Comparison of ENCODE assay signal across 9 mouse cellular contexts in the genomic region with DNA sequence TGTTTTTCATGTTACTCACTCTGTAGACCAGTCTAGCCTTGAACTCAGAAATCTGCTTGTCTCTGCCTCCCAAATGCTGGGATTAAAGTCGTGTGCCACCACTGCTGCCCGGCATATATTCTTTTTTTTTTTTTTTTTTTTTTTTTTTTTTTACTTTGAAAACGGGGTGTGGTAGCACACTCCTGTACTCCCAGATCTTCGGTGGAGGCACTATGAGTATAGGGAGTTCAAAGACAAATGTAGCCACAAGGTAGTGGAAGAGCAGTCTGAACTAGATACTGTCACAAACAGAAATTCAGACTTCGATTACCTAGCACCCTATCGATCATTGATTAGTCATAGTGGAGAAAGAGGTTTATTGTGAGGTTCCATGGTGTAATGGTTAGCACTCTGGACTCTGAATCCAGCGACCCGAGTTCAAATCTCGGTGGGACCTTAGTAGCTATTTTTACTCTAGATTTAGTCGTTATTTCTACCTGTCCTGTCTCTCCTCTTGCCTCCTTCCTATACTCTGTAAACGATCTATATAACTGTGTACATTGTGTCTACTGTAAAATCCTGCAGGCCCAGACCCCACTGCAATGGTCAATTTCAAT. TPM values are rescaled to one million over a fixed set of nuclear protein-coding genes. Genes with fewer than 3 reads are reported as not detected.
DNase-seq lines count a peak whose midpoint lies in the region; ATAC-seq and TF ChIP-seq lines count a peak whose summit lies in the region.
"Had no signal": no experiment of that assay in that cellular context is flagged by ENCODE, and none has a peak within 500 bp of the region (broad histone marks: within the 10 kb centered on the region; RNA-seq: fewer than 3 reads in every experiment).

No protein-coding gene starts in this region.

- TF ChIP-seq POLR2A in bone marrow macrophage, adult 2 months (IDR thresholded peaks at IDR 0.05; ENCODE audit: borderline replicate concordance, low read depth, low read length) = no peak

- no peak overlapping the region for H3K9ac ChIP-seq in hindbrain, embryonic 14.5 days
- H3K9ac ChIP-seq in limb, embryonic 15.5 days = no peak overlapping the region

- DNase-seq in hindbrain, embryonic 10.5 days (ENCODE audit: low spot score) = peak; percentile 41
- DNase-seq in hindbrain, embryonic 14.5 days (ENCODE audit: low spot score) = no peak
- peak; percentile 36 for DNase-seq in CD4-positive helper T cell, adult 2 months (ENCODE audit: low read depth, low spot score)
- DNase-seq in cerebellum, adult 11-12 months = no peak
- DNase-seq in urinary bladder, adult 2 months (ENCODE audit: low spot score) = no peak

- peaks cover 31% of the 10 kb centered on the region for H3K27me3 ChIP-seq in hindbrain, embryonic 10.5 days (ENCODE audit: insufficient read depth, poor library complexity, severe bottlenecking)
- peaks cover 78% of the 10 kb centered on the region for H3K27me3 ChIP-seq in hindbrain, embryonic 14.5 days (ENCODE audit: control insufficient read depth, insufficient read depth, low read length)
- peaks cover 12% of the 10 kb centered on the region for H3K27me3 ChIP-seq in limb, embryonic 15.5 days

- H3K36me3 ChIP-seq in hindbrain, embryonic 10.5 days = no peaks in the 10 kb centered on the region
- no peaks in the 10 kb centered on the region for H3K36me3 ChIP-seq in hindbrain, embryonic 14.5 days (replicated peaks; ENCODE audit: control insufficient read depth, insufficient read depth)
- H3K36me3 ChIP-seq in limb, embryonic 15.5 days = no peaks in the 10 kb centered on the region

- H3K4me3 ChIP-seq in hindbrain, embryonic 10.5 days = peak overlapping the region; percentile 61; the same call in 1 of the 2 replicates
- no peak overlapping the region for H3K4me3 ChIP-seq in hindbrain, embryonic 14.5 days (replicated peaks; ENCODE audit: low read length)
- peak overlapping the region; percentile 68 for H3K4me3 ChIP-seq in bone marrow macrophage, adult 2 months (ENCODE audit: insufficient read depth, low read length)
- no peak overlapping the region for H3K4me3 ChIP-seq in limb, embryonic 15.5 days

- TF ChIP-seq CTCF in bone marrow macrophage, adult 2 months (IDR thresholded peaks at IDR 0.05; ENCODE audit: low read depth, low read length) = no peak

- H3K9me3 ChIP-seq in hindbrain, embryonic 10.5 days = no peaks in the 10 kb centered on the region
- no peaks in the 10 kb centered on the region for H3K9me3 ChIP-seq in hindbrain, embryonic 14.5 days (ENCODE audit: control insufficient read depth, low read length)
- no peaks in the 10 kb centered on the region for H3K9me3 ChIP-seq in limb, embryonic 15.5 days

- H3K4me2 ChIP-seq in hindbrain, embryonic 14.5 days (replicated peaks) = no peak overlapping the region
- H3K4me2 ChIP-seq in limb, embryonic 15.5 days = peak overlapping the region; percentile 68; the same call in 1 of the 2 replicates

- WGBS in hindbrain, embryonic 10.5 days = 6% methylated on average over 11 of the region's 11 CpGs
- 3% methylated on average over 11 of the region's 11 CpGs for WGBS in hindbrain, embryonic 14.5 days
- 7% methylated on average over 11 of the region's 11 CpGs for WGBS in limb, embryonic 15.5 days

- H3K27ac ChIP-seq in hindbrain, embryonic 10.5 days = no peak overlapping the region
- no peak overlapping the region for H3K27ac ChIP-seq in hindbrain, embryonic 14.5 days
- no peak overlapping the region for H3K27ac ChIP-seq in bone marrow macrophage, adult 2 months (ENCODE audit: insufficient read depth, low read depth, low read length)
- H3K27ac ChIP-seq in limb, embryonic 15.5 days = no peak overlapping the region
- H3K27ac ChIP-seq: macrophage had no signal

- H3K4me1 ChIP-seq in hindbrain, embryonic 10.5 days (replicated peaks) = peaks cover 15% of the 10 kb centered on the region
- H3K4me1 ChIP-seq in hindbrain, embryonic 14.5 days (replicated peaks; ENCODE audit: control insufficient read depth, insufficient read depth, low read length) = peaks cover 3% of the 10 kb centered on the region; the same call in 1 of the 2 replicates
- peaks cover 10% of the 10 kb centered on the region for H3K4me1 ChIP-seq in bone marrow macrophage, adult 2 months (ENCODE audit: control insufficient read depth, insufficient read depth, low read length)
- no peaks in the 10 kb centered on the region; the same call in 1 of the 2 replicates for H3K4me1 ChIP-seq in limb, embryonic 15.5 days

- ATAC-seq in hindbrain, embryonic 14.5 days (ENCODE audit: low FRiP score) = no peak
- ATAC-seq in limb, embryonic 15.5 days (ENCODE audit: insufficient number of reproducible peaks, low FRiP score, low TSS enrichment, low read depth) = no peak
- no peak for ATAC-seq in cerebellum, adult (ENCODE audit: insufficient number of reproducible peaks, low FRiP score, low TSS enrichment)

RNA-seq across cellular contexts. Expression of gene Zfp184, which starts 25.0 kb away (rescaled TPM):
- polyA plus RNA-seq in hindbrain, embryonic 10.5 days (2016; fragmentation: Nextera tagmentation; extraction: Ambion mirVana) = 20.6 and 24.7 TPM in 2 replicates
- polyA plus RNA-seq in hindbrain, embryonic 14.5 days (2014; fragmentation: Nextera tagmentation; extraction: Ambion mirVana) = 14.9 and 18.2 TPM in 2 replicates
- polyA plus RNA-seq in bone marrow macrophage, adult 2 months (2012; ENCODE audit: insufficient read depth, insufficient read length, missing spikeins) = 0.25 and 0.76 TPM in 2 replicates
- polyA plus RNA-seq in limb, embryonic 15.5 days (2015; fragmentation: Nextera tagmentation; extraction: Ambion mirVana) = 7.8 and 8.8 TPM in 2 replicates
- polyA plus RNA-seq in urinary bladder, adult 2 months (2012; rRNA removed) = 1.7 TPM in 2 replicates

Comparison
In these comparisons a context has a peak if more than half of its experiments do, and no peak if none do; other contexts are left out.
1. DNase-seq: peak in hindbrain, embryonic 10.5 days (single experiment) and CD4-positive helper T cell, adult 2 months (single experiment); none in hindbrain, embryonic 14.5 days (single experiment), cerebellum, adult 11-12 months (single experiment) and urinary bladder, adult 2 months (single experiment).
2. H3K4me3 ChIP-seq: peak in hindbrain, embryonic 10.5 days (single experiment) and bone marrow macrophage, adult 2 months (single experiment); none in hindbrain, embryonic 14.5 days (single experiment) and limb, embryonic 15.5 days (single experiment).